Mouse (Mus musculus) E14TG2a.4 (cell line): ENCODE results near the gene Map3k13.

Experiments used
- H3K27me3 ChIP-seq: 2 replicates; pipeline ENCODE4 v1.6.1; 2014; ENCODE audit warnings: low read length, control low read depth; ENCODE audit not compliant: insufficient read depth
- H3K36me3 ChIP-seq: 2 replicates; pipeline ENCODE4 v1.6.1; 2014; ENCODE audit warnings: low read length, control low read depth; ENCODE audit not compliant: insufficient read depth
- H3K4me1 ChIP-seq: replicated peaks from 2 replicates; pipeline ENCODE4 v1.6.1; 2014; ENCODE audit warnings: low read depth, low read length, control low read depth
- H3K4me3 ChIP-seq: replicated peaks from 2 replicates; pipeline ENCODE4 v1.5.1; 2014; ENCODE audit warnings: mild to moderate bottlenecking, low read length
- H3K9me3 ChIP-seq: 2 replicates; pipeline ENCODE4 v1.6.1; 2014; ENCODE audit warnings: low read length, control low read depth
- CTCF ChIP-seq: conservative IDR thresholded peaks from 2 replicates; pipeline ENCODE4 v1.5.1; 2014; ENCODE audit warnings: low read length
- NANOG ChIP-seq: IDR thresholded peaks from 2 replicates; pipeline ENCODE4 v1.6.1; 2014; ENCODE audit warnings: borderline replicate concordance, low read length, mixed read lengths
- POU5F1 ChIP-seq: IDR thresholded peaks from 2 replicates; pipeline ENCODE4 v1.6.1; 2014; ENCODE audit warnings: low read length, borderline replicate concordance

Gene Map3k13

DNA sequence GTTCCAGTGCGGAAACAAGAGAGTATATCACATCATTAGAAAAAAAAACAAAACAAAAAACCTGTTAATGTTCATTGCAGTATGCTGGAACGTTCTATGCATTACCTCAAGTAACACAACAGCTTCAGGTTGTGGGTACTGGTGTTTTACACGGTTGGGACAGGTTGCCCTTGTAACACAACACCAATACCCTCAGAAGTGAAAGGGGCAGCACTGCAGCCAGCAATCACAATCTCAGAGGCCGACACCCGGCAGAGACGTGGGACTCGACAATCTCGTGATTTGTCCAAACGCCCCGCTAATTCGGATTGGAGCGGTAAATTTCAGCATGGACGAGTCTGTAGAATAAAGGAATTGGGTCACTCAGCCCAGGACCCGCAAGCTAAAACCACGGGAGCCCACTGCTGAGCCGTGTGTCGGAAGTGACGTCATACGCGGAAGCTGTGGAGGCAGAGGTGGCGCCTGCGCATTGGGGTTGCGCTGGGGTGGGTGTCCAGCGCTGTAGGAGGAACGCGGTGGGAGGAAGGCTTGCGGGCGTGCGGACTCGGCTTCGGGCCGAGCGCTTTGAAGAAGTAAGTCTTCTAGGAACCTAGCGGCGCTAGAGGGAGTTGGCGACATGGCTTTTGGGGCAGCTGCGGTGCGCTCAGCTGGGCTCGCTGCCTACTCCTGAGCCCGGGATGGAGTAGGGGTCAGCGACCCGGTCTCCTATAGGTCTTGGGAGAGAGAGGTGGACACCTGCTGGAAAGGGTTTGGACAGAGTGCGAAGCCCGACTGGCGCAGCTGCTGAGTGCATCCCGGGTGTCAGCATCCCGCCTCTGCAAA is at the start of gene Map3k13:
TSS of gene Map3k13 (plus strand) at position 472 of the 822 bp plus-strand sequence.
- Histone ChIP-seq H3K9me3 (no peaks in the 10 kb centered on the region), H3K36me3 (no peaks in the 10 kb centered on the region; the same call in 1 of the 2 replicates), H3K27me3 (peaks cover 14% of the 10 kb centered on the region), H3K4me1 (peaks cover 11% of the 10 kb centered on the region), H3K4me3 (peak within 1 kb of the TSS; percentile 93)
- TF ChIP-seq CTCF (no peak), NANOG (no peak), POU5F1 (no peak)

DNA sequence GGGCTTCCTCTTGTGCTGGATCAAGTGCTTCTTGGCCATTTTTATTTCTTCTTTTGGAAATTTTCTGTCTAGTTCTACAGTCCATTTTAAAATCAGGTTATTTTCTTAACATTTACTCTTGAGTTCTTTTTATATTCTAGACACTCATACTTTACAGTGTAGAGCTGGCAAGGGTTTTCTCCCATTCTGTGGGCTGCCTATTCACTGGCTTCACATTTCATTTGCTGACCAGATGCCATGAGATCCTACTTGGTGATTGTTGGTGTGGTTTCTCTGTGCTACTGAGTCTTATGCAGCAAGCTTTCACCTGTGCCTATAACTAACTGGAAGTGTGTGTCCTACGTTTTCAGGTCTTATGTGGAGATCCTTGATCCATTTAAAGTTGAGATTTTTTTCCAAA is 35.7 kb upstream of the Map3k13 start:
- TF ChIP-seq NANOG, result no peak
- Histone ChIP-seq H3K4me3 (no peak overlapping the region), H3K27me3 (no peaks in the 10 kb centered on the region), H3K4me1 (no peaks in the 10 kb centered on the region), H3K9me3 (peaks cover 22% of the 10 kb centered on the region), H3K36me3 (no peaks in the 10 kb centered on the region)

GRCm38 (mm10) chr16:21768255-21768654 is 25.9 kb upstream of the Map3k13 start:
- Histone ChIP-seq H3K4me3 (no peak overlapping the region), H3K4me1 (no peaks in the 10 kb centered on the region), H3K27me3 (no peaks in the 10 kb centered on the region), H3K36me3 (no peaks in the 10 kb centered on the region), H3K9me3 (no peaks in the 10 kb centered on the region)
- no peak for TF ChIP-seq NANOG
- no peak for TF ChIP-seq CTCF
- TF ChIP-seq POU5F1, result no peak

DNA sequence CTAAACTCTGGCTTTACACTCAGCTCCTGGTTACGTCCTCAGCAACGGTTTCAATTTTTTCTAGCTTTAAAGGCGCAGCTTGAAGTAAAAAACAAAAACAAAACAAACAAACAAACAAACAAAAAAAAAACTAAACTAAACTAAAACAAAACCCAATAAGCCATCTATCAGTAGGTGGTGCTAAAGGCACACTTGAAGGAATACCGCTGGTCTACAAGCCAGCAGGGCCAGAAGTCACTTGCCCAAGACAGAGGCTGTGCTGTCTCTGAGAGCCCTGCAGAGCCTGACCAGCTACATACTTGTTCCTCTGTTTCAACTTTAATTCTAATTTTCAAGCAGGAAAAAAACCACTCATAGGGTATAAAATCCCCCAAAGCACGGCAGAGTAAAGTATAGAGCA is 24.5 kb upstream of the Map3k13 start:
- Histone ChIP-seq H3K27me3 (no peaks in the 10 kb centered on the region), H3K36me3 (no peaks in the 10 kb centered on the region), H3K4me1 (no peaks in the 10 kb centered on the region), H3K9me3 (no peaks in the 10 kb centered on the region), H3K4me3 (no peak overlapping the region)
- TF ChIP-seq NANOG, result no peak
- TF ChIP-seq CTCF, result peak; percentile 7; the same call in 1 of the 2 replicates
- no peak for TF ChIP-seq POU5F1

DNA sequence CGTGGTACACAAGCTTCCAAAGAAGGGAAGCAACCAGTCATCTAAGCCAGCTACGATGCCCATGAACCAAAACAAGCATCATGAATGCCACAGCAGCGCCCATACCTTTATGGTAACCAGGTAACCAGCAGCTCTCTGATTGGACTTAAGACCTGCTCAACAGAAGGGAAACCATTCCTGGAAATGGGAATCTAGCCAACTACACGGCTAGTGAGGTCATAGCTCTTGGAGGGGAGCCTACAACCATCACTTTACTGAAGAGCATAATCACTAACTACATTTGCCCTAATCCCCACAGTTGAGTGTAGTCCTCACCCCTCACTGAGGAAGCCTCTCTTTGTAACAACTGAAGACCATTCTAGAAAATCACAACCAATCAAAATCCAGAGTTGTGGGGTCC is 19.4 kb upstream of the Map3k13 start:
- Histone ChIP-seq H3K27me3 (no peaks in the 10 kb centered on the region), H3K36me3 (no peaks in the 10 kb centered on the region), H3K4me1 (peaks cover 6% of the 10 kb centered on the region), H3K4me3 (no peak overlapping the region), H3K9me3 (no peaks in the 10 kb centered on the region)
- no peak for TF ChIP-seq POU5F1
- no peak for TF ChIP-seq CTCF
- no peak for TF ChIP-seq NANOG

DNA sequence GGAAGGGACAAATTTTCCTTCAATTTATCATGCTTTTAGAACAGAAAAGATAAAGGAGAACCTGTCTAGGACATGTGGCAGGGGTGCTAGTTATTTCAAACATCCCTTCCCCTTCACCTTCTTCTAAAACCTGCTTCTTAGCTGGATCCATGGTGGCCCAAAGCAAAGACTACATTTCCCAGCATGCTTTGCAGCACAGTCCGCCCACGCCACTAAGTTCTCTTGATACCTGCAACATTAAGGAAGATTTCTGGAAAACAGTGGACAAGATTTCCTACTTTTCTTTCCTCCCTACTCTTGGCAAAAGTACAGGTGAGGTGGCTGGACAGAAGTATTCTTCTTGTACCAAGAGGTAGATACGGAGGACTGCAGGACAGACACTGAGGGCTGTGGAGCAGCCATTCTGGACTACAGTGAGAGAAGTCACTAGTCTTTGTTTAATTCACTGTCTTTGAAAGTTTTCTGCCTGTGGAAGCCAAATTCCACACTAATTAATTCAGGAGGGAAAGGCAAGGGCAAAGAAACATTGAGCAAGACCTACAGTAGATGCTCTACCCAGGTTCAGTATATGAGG is 15.8 kb upstream of the Map3k13 start:
- no peak for TF ChIP-seq NANOG
- TF ChIP-seq POU5F1, result no peak
- TF ChIP-seq CTCF, result no peak
- no peaks in the 10 kb centered on the region for H3K9me3 ChIP-seq
- H3K4me1 ChIP-seq, result peaks cover 6% of the 10 kb centered on the region
- H3K36me3 ChIP-seq, result no peaks in the 10 kb centered on the region
- H3K27me3 ChIP-seq, result no peaks in the 10 kb centered on the region
- peak overlapping the region; percentile 58 for H3K4me3 ChIP-seq

GRCm38 (mm10) chr16:21779149-21779548 is 15.0 kb upstream of the Map3k13 start:
- Histone ChIP-seq H3K4me1 (peaks cover 6% of the 10 kb centered on the region), H3K36me3 (no peaks in the 10 kb centered on the region), H3K9me3 (no peaks in the 10 kb centered on the region), H3K4me3 (no peak overlapping the region), H3K27me3 (no peaks in the 10 kb centered on the region)
- no peak for TF ChIP-seq NANOG
- no peak for TF ChIP-seq CTCF
- no peak for TF ChIP-seq POU5F1

- Histone ChIP-seq H3K36me3 (no peaks in the 10 kb centered on the region), H3K4me1 (peaks cover 6% of the 10 kb centered on the region), H3K27me3 (0 out of 2 replicates have a peak, but pooled peaks cover 3% of the 10 kb centered on the region), H3K9me3 (no peaks in the 10 kb centered on the region), H3K4me3 (no peak overlapping the region)
- TF ChIP-seq POU5F1 (no peak), NANOG (no peak), CTCF (no peak)
Measured at GRCm38 (mm10) chr16:21781277-21781676, 12.9 kb upstream of the Map3k13 start.

- no peak overlapping the region for H3K4me3 ChIP-seq
- TF ChIP-seq CTCF, result no peak
- TF ChIP-seq NANOG, result no peak
- no peak for TF ChIP-seq POU5F1
- H3K27me3 ChIP-seq, result 0 out of 2 replicates have a peak, but pooled peaks cover 3% of the 10 kb centered on the region
- H3K36me3 ChIP-seq, result no peaks in the 10 kb centered on the region
- H3K9me3 ChIP-seq, result no peaks in the 10 kb centered on the region
- peaks cover 7% of the 10 kb centered on the region for H3K4me1 ChIP-seq
Measured at GRCm38 (mm10) chr16:21781895-21782294, 12.3 kb upstream of the Map3k13 start.
